Mouse (Mus musculus) layer of hippocampus, adult 11-12 months (tissue): Measurements from ENCODE around the gene Sfxn4.
A peak's percentile ranks its signal among the peaks of the same experiment; 100 is the strongest.
"Not testable (repeated sequence)": the region's sequence is repeated elsewhere in the genome, so short reads cannot be mapped to it uniquely, and the experiment has no call there.

Source experiments
- DNase-seq: peaks from one replicate; pipeline ENCODE4 v3.0.0; 2022; ENCODE audit warnings: low spot score

Sfxn4 gene

DNA sequence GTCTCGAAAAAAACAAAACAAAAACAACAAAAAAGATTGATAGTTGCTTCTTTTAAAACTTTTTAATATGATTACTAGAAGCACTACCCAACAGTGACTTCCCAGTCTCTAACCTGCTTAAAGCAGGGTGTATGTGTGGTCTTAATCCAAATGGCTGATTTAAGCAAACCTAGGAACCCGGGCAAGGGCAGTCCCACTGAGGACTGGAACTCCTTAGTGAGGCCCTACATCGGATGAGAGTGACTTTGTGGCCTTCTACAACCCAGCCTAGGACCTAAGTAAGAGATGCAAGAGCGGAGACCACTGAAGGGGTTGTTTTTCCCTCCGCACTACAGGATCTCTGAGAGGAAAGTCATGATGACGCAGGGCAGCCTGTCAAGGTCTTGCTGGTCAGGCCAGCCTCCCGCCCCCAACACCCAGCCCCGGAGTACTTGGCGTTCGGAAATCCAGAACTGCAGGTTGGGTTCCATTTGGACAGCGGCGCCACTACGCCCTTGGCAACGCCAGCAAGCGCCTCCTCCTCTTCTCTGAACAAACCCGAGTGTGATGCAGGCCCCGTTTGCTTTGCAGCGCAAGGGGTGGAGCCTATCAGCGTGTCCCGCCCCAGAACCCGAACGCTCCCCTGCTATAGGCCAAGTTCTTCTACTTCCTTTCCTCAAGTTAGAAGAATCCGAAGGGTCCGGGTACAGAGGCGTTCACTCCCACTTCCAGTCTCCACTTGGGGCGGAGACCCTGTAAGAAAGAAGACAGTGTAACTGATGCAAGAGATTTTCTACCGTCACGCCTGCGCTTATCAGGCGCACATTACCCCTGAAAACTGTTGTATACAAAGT, at the start of gene Sfxn4:
Sfxn4 (minus strand) TSS at position 612 of the 833 bp plus-strand sequence.
- DNase-seq = peak; percentile 93

DNA sequence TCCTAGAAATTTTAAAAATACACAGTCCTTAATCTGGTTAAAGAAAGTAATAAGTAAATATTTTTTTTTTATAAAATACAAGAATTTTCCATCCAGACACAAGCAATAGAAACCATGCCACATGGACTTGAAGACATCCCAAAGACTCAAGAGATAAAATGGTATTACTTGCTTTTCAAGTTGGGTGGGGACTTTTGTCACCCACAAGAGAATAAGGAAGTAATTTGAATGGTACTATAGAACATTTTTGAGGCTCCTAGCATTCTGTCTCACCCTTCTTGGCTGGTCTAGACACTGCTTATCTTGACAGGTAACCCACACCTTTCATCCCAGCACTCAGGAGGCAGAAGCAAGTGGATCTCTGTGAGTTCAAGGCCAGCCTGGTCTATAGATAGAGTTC, 49.0 kb upstream of the Sfxn4 start:
- DNase-seq = no peak

DNA sequence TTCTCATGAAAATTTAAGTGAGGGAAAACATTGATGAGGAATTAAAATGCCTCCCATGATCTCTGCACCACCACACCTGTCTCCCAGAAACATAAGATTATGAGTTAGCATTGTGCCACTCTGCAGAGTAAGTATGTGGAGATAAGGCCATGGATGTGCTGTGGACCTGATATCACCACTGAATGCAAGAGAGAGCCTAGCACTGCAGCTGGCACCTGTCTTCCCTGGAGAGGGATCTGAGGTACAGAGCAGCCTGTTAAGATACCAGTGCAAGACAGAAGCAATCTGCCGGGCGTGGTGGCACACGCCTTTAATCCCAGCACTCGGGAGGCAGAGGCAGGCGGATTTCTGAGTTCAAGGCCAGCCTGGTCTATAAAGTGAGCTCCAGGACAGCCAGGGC, 44.2 kb upstream of the Sfxn4 start:
- no peak for DNase-seq

DNA sequence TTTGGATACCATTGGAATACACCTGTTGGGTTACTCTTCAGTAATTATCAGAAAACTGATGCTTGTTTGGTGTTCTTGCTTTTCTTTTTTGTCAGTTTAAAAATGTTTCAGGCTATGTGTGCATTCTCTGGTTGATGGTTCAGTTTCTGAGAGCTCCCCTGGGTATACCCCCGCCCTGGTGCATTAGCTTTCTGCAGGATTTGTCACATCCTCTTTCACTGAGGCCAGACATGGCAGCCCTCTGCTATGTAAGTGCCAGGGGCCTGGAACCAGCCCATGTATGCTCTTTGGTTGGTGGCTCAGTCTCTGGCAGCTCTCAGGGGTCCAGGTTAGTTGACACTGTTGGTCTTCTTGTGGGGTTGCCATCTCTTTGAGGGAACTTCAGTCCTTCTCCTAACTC, 42.7 kb upstream of the Sfxn4 start:
- no peak for DNase-seq

DNA sequence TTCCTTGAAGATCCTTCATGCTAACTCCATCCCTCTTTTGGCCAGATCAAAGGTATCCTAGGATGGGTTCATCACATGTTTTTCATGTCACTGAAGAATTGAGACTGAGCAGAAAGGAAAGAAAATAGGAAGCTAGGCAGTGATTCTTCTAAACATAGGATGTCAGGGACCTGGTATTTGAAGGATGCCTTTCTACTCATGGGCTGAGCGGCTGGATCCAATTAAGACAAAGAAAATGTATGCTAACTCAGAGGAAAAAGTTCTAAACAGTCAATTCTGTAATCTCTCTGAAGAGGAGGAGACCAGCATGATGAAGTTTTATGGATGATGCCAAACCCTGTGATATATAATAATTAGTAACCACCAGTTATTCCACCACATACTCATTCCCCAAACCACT, 41.9 kb upstream of the Sfxn4 start:
- no peak for DNase-seq

DNA sequence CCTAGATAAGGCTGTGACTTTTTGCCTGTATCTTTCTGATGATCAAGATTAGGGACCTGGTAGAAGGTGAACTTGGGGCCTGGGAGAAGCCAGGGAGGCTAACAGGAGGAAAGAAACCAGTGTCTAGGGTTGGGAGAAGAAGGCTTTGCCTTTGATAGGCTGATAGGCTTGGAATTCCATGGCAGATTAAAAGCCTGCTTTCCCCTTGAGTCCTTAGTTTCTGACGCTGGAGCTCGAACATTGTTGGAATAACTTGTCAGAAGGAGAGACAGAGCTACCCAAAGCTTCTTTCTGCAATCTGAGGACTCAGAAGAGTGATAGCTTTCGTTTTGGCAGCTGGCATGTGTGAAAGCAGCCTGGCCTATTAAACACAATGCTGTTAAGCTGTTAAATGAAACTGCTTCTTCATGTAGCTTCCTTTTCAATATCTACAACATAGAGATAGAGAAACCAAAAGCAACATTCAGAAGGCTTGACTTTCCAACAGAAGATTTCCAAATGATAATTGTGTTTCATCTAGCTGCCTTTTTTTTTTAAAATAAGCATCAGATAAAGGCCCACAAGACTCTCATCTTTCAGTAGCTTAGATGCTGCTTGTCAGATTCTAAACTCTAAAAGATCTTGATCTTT, 34.1 kb upstream of the Sfxn4 start:
- no peak for DNase-seq

DNA sequence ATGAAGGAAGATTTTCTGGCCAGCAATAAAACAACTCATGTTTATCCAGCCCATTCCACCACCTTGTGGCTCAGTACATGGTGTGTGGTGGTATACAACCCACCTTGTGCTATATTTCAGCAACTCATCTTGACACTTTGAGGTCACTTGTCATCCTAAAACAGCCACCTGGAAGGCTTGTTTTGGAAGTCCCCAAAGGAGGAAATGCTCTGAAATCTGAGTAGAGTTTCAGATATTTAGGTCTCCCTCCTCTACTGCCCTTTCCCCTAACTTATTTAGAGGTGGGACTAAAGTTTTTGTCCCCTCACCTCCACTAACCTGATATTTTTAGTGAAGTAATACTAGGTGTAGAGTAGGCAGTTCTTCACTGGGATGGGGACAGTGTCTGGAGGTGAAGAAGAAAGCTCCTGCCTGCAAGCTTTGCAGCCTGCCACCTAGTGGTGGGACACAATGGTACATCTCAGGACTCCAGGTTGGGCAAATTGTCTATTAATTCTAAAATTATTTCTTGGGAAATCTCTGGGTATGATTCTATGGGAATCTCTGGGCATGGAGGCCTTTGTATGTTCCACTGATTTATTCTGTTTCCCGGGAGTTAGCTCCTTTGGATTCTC, 30.8 kb upstream of the Sfxn4 start:
- DNase-seq = peak; percentile 66

DNA sequence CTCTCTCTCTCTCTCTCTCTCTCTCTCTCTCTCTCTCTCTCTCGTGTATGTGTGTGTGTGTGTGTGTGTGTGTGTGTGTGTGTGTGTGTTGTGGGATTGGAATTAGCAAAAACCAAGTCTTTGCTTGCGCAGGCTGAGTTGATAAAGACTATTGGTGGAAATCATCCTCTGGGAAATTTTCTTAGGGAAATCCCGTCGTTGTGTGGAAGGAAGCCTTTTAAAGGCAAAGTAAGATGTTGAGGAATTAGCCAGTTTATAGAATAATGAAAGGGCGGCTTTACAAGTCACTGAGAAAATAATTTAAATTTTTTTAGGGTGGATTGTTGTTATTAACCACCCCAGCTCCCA, 29.8 kb upstream of the Sfxn4 start:
- no peak for DNase-seq

DNA sequence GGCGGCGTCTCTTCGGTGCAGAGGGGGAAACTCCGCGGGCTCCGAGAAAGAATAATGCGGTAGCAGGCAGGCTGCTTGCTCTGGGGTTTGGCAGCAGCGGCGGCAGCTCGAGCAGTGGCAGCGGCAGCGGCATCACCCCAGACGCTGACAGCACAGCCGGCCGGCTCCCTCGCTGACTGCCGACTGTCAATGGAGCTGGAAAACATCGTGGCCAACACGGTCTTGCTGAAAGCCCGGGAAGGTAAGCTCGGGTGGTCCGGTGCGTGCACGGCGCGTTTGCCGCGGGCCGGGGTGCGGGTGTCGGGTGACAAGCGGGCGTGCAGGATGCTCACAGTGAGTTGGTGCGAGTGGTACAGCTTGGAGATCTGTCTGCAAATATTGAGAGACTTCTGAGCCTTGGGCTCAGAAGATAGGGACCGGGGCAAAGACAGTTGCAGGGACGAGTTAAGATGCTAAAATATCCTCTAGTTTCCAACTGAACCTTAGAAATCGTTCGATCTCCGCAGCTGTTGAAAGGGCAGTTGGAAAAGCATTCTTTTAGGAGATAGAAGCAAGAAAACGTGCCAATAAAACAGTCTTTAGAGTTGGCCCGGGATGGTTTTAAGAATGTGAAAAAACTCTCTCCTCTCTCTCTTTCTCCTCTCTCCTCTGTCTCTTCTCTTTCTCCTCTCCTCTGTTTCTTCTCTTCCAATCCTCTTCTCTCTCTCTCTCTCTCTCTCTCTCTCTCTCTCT, 29.3 kb upstream of the Sfxn4 start:
- DNase-seq = no peak

DNA sequence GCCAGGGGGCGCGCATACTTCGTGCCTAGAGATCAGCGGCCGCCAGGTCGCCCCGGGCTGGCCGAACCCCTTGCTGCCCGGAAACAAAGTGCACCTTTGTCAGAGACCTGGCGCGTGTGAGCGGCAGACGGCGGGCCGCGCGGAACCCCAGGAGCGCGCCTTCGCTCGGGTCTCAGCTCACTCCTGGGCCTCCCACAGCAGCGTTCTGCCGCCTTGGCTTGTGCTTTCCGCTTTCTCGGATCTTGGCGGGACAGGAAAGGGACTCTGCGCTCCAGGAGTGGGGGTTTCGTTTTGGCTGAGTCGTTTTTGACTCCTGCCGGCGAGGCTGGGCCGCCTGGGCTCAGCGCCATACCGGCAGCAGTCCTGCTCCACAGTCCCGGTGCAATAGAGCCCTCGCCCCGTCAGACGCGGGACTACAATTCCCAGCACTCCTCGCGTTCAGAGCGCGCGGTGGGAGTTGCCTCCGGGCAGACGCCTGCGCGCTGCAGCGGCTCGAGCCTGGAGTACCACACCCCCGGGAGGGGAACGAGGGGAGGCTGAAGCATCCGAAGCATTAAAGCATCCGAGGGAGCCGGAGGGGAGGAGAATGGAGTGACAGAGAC, 28.5 kb upstream of the Sfxn4 start, which contains the start of gene Grk5:
Grk5 (plus strand) TSS at position 36 of the 602 bp plus-strand sequence.
- peak; percentile 96 for DNase-seq

DNA sequence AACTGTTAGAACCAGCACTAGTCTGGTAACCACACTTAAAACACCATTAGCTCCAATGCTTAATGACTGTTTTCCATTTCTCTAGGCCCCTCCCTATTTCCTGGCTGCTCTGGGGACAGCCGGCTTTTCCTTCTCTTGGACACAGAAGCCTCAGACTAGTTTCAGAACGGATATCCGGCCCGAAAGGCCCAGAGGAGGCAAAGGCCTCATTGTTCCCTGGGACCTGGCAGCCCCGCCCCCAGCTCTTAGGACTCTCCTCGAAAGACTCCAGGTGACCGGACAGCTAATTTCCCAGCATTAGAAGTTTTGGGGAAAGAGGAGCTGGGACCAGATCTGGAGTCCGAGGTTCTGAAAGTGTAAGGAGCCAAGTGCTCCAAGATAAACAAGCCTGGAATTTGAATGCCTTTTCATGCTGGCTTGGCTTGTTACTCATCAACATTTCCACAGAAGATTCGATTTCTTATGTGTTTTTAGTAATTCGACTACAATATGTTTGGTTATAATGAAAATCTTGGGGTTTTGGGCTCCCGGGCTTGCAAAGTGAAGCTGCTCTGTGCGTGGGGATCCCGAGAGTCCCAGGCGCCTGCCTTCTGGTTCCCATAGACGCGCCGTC, 27.9 kb upstream of the Sfxn4 start:
- DNase-seq = peak; percentile 44

DNA sequence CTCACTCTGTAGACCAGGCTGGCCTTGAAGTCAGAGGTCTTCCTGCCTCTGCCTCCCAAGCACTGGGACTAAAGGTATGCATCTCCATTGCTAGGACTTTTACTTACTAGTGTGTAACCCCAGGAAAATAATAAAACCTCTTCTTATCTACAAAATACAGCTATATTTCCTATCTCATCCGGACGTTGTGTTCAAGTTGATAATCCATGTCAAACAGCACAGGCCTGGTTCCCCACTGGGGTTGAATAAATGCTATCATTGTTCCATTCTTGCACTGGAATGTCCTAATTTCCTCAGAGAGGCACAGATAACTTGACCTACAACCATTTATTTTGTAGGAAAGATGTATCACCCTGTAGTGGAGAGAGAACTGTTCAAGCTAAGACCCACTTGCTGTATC, 26.4 kb upstream of the Sfxn4 start:
- DNase-seq = no peak

DNA sequence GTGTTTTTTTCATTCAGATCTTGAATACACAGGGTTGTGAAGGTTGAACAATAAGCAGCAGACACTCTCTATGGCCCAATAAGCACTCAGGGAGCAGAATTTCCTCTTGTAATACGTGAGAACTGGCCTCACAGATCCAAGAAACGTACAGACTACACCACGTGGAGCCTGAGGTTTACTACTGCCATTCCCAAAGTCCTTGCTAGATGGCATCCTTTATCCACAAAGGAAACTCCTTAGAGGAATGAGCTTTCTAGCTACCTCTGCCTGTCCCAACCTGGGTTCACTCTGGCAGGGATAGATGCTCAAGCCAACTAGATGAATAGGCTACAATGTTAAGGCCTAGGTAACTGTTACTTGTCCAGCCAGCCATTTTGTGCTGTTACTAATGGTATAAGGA, 21.9 kb upstream of the Sfxn4 start:
- peak; percentile 42 for DNase-seq

DNA sequence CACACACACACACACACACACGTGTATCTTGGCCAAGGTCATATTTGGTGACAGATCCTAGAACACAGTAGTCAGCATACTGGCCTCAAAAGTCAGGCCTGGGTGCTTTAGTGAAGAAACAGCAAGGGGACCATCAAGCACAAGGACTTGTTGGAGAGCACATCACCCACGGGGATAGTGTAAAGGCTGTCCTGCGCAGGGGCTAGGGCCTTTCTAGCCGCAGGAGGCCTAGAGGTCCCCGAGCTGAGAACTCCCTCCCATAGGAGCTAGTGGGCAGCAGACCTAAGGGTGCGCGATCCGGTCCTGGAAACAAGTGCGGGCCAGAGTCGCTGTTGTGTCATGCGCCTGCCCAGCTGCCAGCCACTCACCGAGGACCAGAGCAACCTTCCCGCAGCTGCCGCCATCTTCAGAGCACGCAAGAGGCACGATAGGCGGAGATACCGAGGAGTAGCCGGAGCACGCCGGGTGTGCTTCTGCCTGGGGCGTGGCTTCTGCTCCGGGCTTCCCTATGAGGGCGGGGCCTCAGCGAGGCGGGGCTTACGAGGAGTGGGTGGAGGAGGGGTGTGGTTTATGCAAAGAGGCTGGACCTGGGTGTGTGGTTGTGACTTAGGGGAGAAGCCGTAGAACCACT, 12.9 kb upstream of the Sfxn4 start, which contains the start of gene Prdx3:
Prdx3 (minus strand) TSS at position 493 of the 631 bp plus-strand sequence.
- peak; percentile 96 for DNase-seq

DNA sequence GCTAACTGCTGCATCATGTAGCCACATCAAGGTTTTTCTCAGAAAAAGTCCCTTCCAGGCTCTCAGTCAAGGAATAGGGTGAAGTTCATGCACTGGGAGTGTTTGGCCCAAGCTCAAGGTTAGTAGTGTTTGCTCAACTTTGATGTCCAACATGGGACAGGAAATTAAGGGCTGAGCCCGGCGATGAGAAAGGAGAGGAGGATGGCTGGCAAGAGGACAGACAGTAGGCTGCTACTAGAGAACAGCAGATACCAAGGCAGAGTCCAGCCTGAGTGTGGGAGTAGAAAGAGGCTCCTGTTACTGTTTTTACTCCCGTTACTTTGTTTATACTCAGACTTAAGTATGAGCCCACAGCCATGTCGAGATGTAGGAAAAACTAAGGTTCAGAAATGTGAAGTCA, 12.2 kb upstream of the Sfxn4 start:
- no peak for DNase-seq

DNA sequence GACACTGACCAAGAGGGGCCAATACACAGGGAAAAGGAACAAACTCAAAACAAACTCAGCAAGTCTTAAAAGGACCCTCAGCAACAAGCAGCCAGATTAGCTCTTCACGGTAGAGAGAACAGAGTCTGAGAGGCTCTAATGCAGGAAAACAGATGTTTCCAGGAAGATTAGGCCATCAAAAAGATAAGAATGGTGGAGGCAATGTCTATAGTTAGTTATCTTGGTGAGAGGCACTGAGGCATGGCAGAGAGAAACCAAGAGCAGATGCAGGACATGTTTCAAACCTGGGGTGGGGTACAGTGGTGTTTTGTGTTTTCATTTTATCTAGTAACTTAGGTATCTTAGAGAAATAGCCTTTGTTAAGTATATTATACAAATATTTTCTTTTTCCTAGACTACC, 11.0 kb upstream of the Sfxn4 start:
- no peak for DNase-seq

DNA sequence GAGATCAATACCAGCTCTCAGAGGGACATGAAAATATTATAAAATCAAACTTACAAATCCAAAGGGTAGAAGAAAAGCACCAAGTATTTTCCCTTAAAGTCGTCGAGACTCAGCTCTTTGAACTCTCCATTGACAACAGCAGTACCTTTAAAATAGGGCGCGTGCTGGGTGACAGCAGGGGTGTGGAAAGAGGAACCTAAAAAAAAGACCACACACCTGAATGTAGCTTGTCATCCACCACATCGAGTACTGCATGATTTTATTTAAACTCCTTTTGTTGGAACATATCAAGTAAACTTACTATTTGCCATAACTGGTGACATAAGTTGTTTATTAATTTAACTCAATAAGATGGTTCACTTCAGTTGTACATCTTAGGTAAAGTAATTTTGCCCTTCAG, 10.1 kb upstream of the Sfxn4 start:
- no peak for DNase-seq

DNA sequence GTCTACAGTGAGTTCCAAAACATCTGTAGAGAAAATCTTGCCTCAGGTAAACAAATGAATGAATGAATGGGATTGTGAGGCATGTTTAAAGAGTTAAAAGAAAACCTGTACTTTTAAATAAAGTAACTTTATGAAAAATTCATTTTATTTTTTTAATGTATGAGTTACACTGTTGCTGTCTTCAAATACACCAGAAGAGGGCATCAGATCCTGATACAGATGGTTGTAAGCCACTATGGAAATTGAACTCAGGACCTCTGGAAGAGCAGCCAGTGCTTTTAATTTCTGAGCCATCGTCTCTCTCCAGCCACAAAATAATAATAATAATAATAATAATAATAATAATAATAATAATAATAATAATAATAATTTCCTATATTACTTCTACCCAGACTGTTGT, 9.2 kb upstream of the Sfxn4 start:
- no peak for DNase-seq

DNA sequence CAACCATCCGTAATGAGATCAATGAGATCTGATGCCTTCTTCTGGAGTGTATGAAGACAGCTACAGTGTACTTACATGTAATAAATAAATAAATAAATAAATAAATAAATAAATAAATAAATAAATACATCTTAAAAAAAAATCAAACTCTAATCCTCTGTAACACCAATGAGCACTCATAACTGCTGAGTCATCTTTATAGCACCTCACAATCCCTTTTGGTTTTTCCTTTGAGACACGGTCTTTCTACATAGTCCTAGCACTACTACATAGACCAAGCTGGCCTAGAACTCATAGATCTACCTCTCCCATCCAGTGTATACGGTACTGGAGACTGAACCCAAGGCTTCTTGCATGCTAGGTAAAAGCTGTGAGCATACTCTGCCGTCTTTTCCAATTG, 4.9 kb upstream of the Sfxn4 start:
- not testable (repeated sequence) for DNase-seq

DNA sequence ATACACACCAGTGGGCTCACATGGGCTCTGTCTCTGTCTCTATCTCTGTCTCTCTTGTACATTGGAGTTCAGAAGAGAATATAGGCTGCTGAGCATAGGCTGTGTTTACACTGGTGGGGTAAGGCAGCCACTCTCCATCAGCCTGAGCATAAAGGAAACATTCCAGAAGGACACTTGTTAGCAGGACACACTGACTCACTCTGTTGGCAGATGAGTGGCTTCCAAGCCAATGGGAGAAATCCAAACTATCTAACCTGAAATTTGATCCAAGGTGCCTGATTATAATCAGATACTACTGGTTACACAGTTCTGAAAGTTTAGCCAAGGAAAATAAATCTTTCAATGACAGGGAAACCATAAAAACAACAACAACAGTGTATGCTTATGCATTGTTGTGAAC, 15.5 kb downstream of the Sfxn4 start:
- DNase-seq = no peak

DNA sequence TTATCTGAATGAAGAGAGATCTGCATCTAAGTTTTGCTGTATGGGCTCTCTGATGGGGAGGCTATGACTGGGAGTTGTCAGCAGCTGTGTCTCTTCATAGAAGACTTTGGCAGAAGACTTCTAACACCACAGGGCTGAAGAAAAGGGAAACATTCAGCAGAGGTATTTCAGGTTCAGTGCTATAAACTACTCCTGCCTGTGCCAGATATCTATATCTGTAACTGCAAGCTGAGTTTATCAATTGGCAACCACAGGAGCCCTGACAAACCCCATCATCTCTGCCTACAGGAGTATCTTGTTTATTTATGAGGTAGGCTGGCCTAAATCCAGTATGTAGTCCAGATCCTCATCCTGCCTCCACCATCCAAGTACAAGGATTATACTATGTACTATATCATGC, 18.0 kb downstream of the Sfxn4 start:
- DNase-seq = no peak
